Mouse (Mus musculus): Measurements from ENCODE around the gene Cntfr.

Gene Cntfr

GRCm38 (mm10) chr4:41610594-41610980 lies 86.3 kb downstream of the Cntfr start:
- no peak for DNase-seq (ENCODE audit: low spot score)

- no peak for DNase-seq (ENCODE audit: low spot score)
These were observed 87.0 kb downstream of the Cntfr start for GRCm38 (mm10) chr4:41609681-41610593.

All from ovary, postnatal 10 days (tissue).